Mouse (Mus musculus) liver, adult 2 months (tissue): ENCODE data around the gene Kif1b. TPM values are rescaled to one million over a fixed set of nuclear protein-coding genes. Genes with fewer than 3 reads are reported as not detected.

ENCODE experiments used
- DNase-seq: peaks from one replicate; pipeline ENCODE4 v3.0.0-alpha.2; 2011; ENCODE audit warnings: low read depth, low spot score; ENCODE audit errors: extremely low read depth
- H3K27ac ChIP-seq: fragments of 200-500 bp; replicated peaks from 2 replicates; pipeline ENCODE4 v1.5.1; 2012; ENCODE audit warnings: low read depth, mild to moderate bottlenecking, control low read depth, inconsistent platforms, low read length; ENCODE audit not compliant: insufficient read depth
- H3K27me3 ChIP-seq: fragments of 200-500 bp; 2 replicates; pipeline ENCODE4 v1.6.1; 2012; ENCODE audit warnings: mild to moderate bottlenecking, moderate library complexity, low read length, inconsistent platforms; ENCODE audit not compliant: control insufficient read depth, insufficient read depth
- H3K36me3 ChIP-seq: fragments of 200-500 bp; 2 replicates; pipeline ENCODE4 v1.6.1; 2012; ENCODE audit warnings: low read length, inconsistent platforms; ENCODE audit not compliant: control insufficient read depth, insufficient read depth
- H3K4me1 ChIP-seq: fragments of 200-500 bp; 2 replicates; pipeline ENCODE4 v1.6.1; 2011; ENCODE audit warnings: low read length; ENCODE audit not compliant: control insufficient read depth, insufficient read depth
- H3K4me3 ChIP-seq: fragments of 200-500 bp; 2 replicates; pipeline ENCODE4 v1.5.1; 2011; ENCODE audit warnings: low read depth, mild to moderate bottlenecking, control low read depth, low read length, moderate library complexity; ENCODE audit not compliant: insufficient read depth
- H3K79me2 ChIP-seq: fragments of 200-500 bp; 2 replicates; pipeline ENCODE4 v1.6.1; 2012; ENCODE audit warnings: inconsistent platforms, mild to moderate bottlenecking, low read length, moderate library complexity; ENCODE audit not compliant: control insufficient read depth, insufficient read depth
- H3K9ac ChIP-seq: fragments of 200-500 bp; 2 replicates; pipeline ENCODE4 v1.6.1; 2012; ENCODE audit warnings: low read depth, mild to moderate bottlenecking, control low read depth, inconsistent platforms, low read length
- CTCF ChIP-seq: fragments of 200-500 bp; IDR thresholded peaks from 2 replicates; pipeline ENCODE4 v1.5.1; 2011; ENCODE audit warnings: low read depth, low read length, control low read depth
- POLR2A ChIP-seq: fragments of 200-500 bp; IDR thresholded peaks from 2 replicates; pipeline ENCODE4 v1.6.1; 2011; ENCODE audit warnings: low read length, control low read depth; ENCODE audit not compliant: insufficient read depth; ENCODE audit errors: extremely low read depth
- WGBS: fragments of 180-500 bp; shearing (Covaris S2); methylation state at CpG from one replicate; pipeline ENCODE4 v1.1.7; 2018; 5-methylcytosine and 5-hydroxymethylcytosine counted together
- polyA plus RNA-seq: library from polyadenylated mRNA; depleted of rRNA; stranded (reverse); fragments of >200 nt; gene quantifications from 2 replicates; pipeline ENCODE4 v1.2.3, GENCODE M21; 2012
- total RNA-seq: library from RNA; depleted of rRNA; stranded (reverse); fragments of >200 nt; gene quantifications from 2 replicates; pipeline ENCODE4 v1.2.3, GENCODE M21; 2014

Gene Kif1b
- total and polyA plus RNA-seq, 2 experiments = 41.2 to 74.4 TPM

GRCm38 (mm10) chr4:149201110-149201509, 106.4 kb downstream of the Kif1b start:
- no peaks in the 10 kb centered on the region for H3K79me2 ChIP-seq
- H3K9ac ChIP-seq = no peak overlapping the region
- no peak for TF ChIP-seq CTCF
- H3K4me1 ChIP-seq = no peaks in the 10 kb centered on the region
- no peak for DNase-seq
- 89% methylated on average over 4 of the region's 4 CpGs for WGBS
- no peaks in the 10 kb centered on the region for H3K27me3 ChIP-seq
- H3K27ac ChIP-seq = no peak overlapping the region
- peaks cover 68% of the 10 kb centered on the region for H3K36me3 ChIP-seq
- no peak overlapping the region for H3K4me3 ChIP-seq

- TF ChIP-seq CTCF = no peak
- no peak for TF ChIP-seq POLR2A
- WGBS = 82% methylated on average over 1 of the region's 1 CpGs
- Histone ChIP-seq H3K79me2 (no peaks in the 10 kb centered on the region), H3K27ac (no peak overlapping the region), H3K4me3 (no peak overlapping the region), H3K27me3 (no peaks in the 10 kb centered on the region), H3K36me3 (peaks cover 57% of the 10 kb centered on the region), H3K4me1 (no peaks in the 10 kb centered on the region), H3K9ac (no peak overlapping the region)
- DNase-seq = no peak
Measured at GRCm38 (mm10) chr4:149197180-149197579, 110.3 kb downstream of the Kif1b start.

- H3K27me3 ChIP-seq = no peaks in the 10 kb centered on the region
- no peaks in the 10 kb centered on the region for H3K4me1 ChIP-seq
- no peak overlapping the region for H3K27ac ChIP-seq
- no peak for DNase-seq
- TF ChIP-seq POLR2A (no peak), CTCF (no peak)
- H3K4me3 ChIP-seq = no peak overlapping the region
- H3K79me2 ChIP-seq = no peaks in the 10 kb centered on the region
- peaks cover 58% of the 10 kb centered on the region for H3K36me3 ChIP-seq
- H3K9ac ChIP-seq = no peak overlapping the region
- WGBS = 80% methylated on average over 7 of the region's 7 CpGs
Measured at GRCm38 (mm10) chr4:149191103-149191502, 116.4 kb downstream of the Kif1b start.

- Histone ChIP-seq H3K36me3 (peaks cover 55% of the 10 kb centered on the region), H3K9ac (no peak overlapping the region), H3K4me3 (no peak overlapping the region), H3K4me1 (no peaks in the 10 kb centered on the region), H3K27ac (no peak overlapping the region), H3K27me3 (no peaks in the 10 kb centered on the region), H3K79me2 (no peaks in the 10 kb centered on the region)
- no peak for DNase-seq
- TF ChIP-seq POLR2A (no peak), CTCF (no peak)
- 95% methylated on average over 2 of the region's 2 CpGs for WGBS
Measured at GRCm38 (mm10) chr4:149188563-149188962, 118.9 kb downstream of the Kif1b start.

GRCm38 (mm10) chr4:149182755-149183154, 124.7 kb downstream of the Kif1b start:
- DNase-seq = peak; percentile 36
- Histone ChIP-seq H3K4me1 (peaks cover 4% of the 10 kb centered on the region), H3K4me3 (no peak overlapping the region), H3K36me3 (peaks cover 49% of the 10 kb centered on the region), H3K27ac (no peak overlapping the region), H3K27me3 (no peaks in the 10 kb centered on the region), H3K9ac (no peak overlapping the region), H3K79me2 (no peaks in the 10 kb centered on the region)
- peak; percentile 35; the same call in 1 of the 2 replicates for TF ChIP-seq CTCF
- no peak for TF ChIP-seq POLR2A
- 60% methylated on average over 4 of the region's 4 CpGs for WGBS

GRCm38 (mm10) chr4:149182192-149182591, 125.3 kb downstream of the Kif1b start:
- peak; percentile 41 for DNase-seq
- Histone ChIP-seq H3K36me3 (peaks cover 44% of the 10 kb centered on the region), H3K9ac (no peak overlapping the region), H3K27ac (no peak overlapping the region), H3K4me3 (no peak overlapping the region), H3K27me3 (no peaks in the 10 kb centered on the region), H3K79me2 (no peaks in the 10 kb centered on the region), H3K4me1 (peaks cover 4% of the 10 kb centered on the region)
- TF ChIP-seq POLR2A = no peak
- no peak for TF ChIP-seq CTCF
- WGBS = 66% methylated on average over 7 of the region's 7 CpGs
